Mouse (Mus musculus) cerebellum, postnatal 4 days (tissue): ENCODE data around the gene Gm14393.
"Not testable (repeated sequence)": the region's sequence is repeated elsewhere in the genome, so short reads cannot be mapped to it uniquely, and the experiment has no call there.

ENCODE experiments used
- DNase-seq, 2 experiments: peaks; one replicate each; pipeline ENCODE4 v3.0.0; 2022; ENCODE audit warnings: low spot score in 2 of 2, mixed read lengths in 1 of 2

Gene Gm14393

GRCm38 (mm10) chr2:175067681-175068261 is at the start of gene Gm14393:
Gene Gm14393, minus strand, starts transcription at chr2:175067781.
- not testable (repeated sequence) for DNase-seq

- DNase-seq: not testable (repeated sequence)
Observed at GRCm38 (mm10) chr2:175044268-175044667, 23.3 kb downstream of the Gm14393 start.
